Mouse (Mus musculus) heart, adult 2 months (tissue): ENCODE measurements around the gene Txnrd2.

Experiments used
- CTCF ChIP-seq: fragments of 200-600 bp; IDR thresholded peaks from 2 replicates; pipeline ENCODE4 v1.8.1; 2022; ENCODE audit warnings: antibody characterized with exemption, mild to moderate bottlenecking, moderate library complexity
- EP300 ChIP-seq: fragments of 200-500 bp; IDR thresholded peaks from 2 replicates; pipeline ENCODE4 v1.6.1; 2011; ENCODE audit warnings: low read depth, low read length, control low read depth; ENCODE audit not compliant: insufficient read depth

DNA sequence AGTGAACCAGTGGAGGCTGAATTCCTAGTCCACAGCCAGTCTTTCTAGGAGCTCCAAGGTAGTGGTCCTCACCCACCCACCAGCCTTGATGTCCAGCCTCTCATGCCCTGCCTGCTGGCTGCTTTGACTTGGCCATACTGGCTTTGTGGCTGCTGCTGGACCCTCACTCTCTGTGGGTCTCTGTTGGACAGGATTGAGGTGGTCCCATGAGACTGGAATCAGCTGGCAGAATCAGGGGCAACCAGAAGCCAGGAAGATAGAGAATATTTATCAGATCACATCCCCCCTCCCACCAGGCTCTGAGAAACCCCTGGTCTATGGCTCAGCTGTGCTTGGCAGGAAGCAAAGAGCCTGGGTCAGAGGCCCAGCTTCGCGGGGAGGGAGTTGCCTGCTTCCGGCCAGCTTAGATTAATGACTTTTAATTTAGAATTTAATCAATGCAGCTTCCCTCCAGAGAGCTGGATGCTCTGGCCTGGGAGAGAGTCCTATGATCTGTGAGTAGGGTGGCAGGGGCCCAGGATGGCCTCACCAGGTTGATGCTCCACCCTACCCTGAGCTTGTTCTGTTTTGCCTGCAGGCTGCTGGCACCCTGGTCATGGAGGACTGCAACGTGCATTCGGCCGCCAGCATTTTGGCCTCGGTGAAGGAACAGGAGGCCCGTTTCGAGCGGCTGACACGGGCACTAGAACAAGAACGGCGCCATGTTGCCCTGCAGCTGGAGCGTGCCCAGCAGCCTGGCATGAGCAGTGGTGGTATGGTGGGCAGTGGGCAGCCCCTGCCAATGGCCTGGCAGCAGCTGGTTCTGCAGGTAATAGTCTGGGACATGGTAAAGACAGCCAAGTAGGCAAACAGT, 37.4 kb upstream of the Txnrd2 start:
- TF ChIP-seq CTCF: no peak
- no peak for TF ChIP-seq EP300
